Mouse (Mus musculus) forebrain, embryonic 14.5 days (tissue): Measurements from ENCODE around the gene Ankrd11. TPM values are rescaled to one million over a fixed set of nuclear protein-coding genes. Genes with fewer than 3 reads are reported as not detected.

Experiments used
- ATAC-seq: fragments of 200-750 bp; cut with Nextera tagmentation; 2 replicates; pipeline ENCODE4 v1.8.0; 2017; ENCODE audit warnings: mild to moderate bottlenecking, moderate library complexity
- DNase-seq: peaks from one replicate; pipeline ENCODE4 v3.0.0-alpha.2; 2015; ENCODE audit warnings: low spot score
- H3K27ac ChIP-seq: fragments of 300-500 bp; sonication (generic); 2 replicates; pipeline ENCODE4 v1.5.1; 2014; ENCODE audit warnings: low read depth, mild to moderate bottlenecking, control low read depth, low read length, moderate library complexity
- H3K27me3 ChIP-seq: fragments of 300-500 bp; sonication (generic); replicated peaks from 2 replicates; pipeline ENCODE4 v1.6.1; 2014; ENCODE audit warnings: low read length, control low read depth, mixed read lengths; ENCODE audit not compliant: control insufficient read depth, insufficient read depth
- H3K36me3 ChIP-seq: fragments of 300-500 bp; sonication (generic); 2 replicates; pipeline ENCODE4 v1.6.1; 2014; ENCODE audit warnings: low read length, control low read depth; ENCODE audit not compliant: control insufficient read depth, insufficient read depth
- H3K4me1 ChIP-seq: fragments of 300-500 bp; sonication (generic); 2 replicates; pipeline ENCODE4 v1.6.1; 2014; ENCODE audit warnings: antibody characterized with exemption, low read length, control low read depth; ENCODE audit not compliant: control insufficient read depth, insufficient read depth
- H3K4me2 ChIP-seq: fragments of 300-500 bp; sonication (generic); 2 replicates; pipeline ENCODE4 v1.6.1; 2014; ENCODE audit warnings: mild to moderate bottlenecking, control low read depth, low read length
- H3K4me3 ChIP-seq: fragments of 300-500 bp; sonication (generic); 2 replicates; pipeline ENCODE4 v1.5.1; 2014; ENCODE audit warnings: low read depth, low read length, control low read depth
- H3K9ac ChIP-seq: fragments of 300-500 bp; sonication (generic); 2 replicates; pipeline ENCODE4 v1.6.1; 2014; ENCODE audit warnings: mild to moderate bottlenecking, low read length, control low read depth, moderate library complexity
- H3K9me3 ChIP-seq: fragments of 300-500 bp; sonication (generic); replicated peaks from 2 replicates; pipeline ENCODE4 v1.6.1; 2016; ENCODE audit warnings: low read length, control low read depth, mixed read lengths; ENCODE audit not compliant: control insufficient read depth
- WGBS: fragments of 180-500 bp; shearing (Covaris S2); extraction: QIAGEN DNeasy Blood & Tissue Kit; methylation state at CpG from one replicate; pipeline ENCODE4 v1.1.7; 2014; 5-methylcytosine and 5-hydroxymethylcytosine counted together
- polyA plus RNA-seq: library from polyadenylated mRNA; unstranded; fragments of >200 nt; fragmentation: Nextera tagmentation; extraction: Ambion mirVana; gene quantifications from 2 replicates; pipeline ENCODE4 v1.2.1, GENCODE M21; 2014

Ankrd11 gene
- polyA plus RNA-seq, 1 experiment from 2014 or later: 32.1 TPM

DNA sequence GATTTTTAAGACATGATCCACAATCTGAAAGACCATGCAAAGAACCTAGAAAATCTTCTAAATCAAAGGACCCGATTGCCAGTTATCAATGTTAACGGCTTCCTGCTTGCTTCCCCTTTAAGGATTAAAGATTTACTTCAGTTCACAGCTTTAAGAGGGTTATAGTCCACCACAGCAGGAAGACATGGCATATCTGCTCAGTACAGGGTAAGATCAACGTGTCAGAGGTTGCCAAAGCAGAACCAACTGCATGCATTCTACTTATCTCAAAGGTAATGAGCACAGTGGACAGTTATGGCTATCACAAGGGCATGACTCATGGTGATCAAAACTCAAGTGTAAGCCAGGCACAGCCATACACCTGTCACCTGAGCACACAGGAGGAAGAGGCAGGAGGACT lies 53.1 kb downstream of the Ankrd11 start:
- Histone ChIP-seq H3K4me2 (no peak overlapping the region), H3K9ac (no peak overlapping the region), H3K9me3 (no peaks in the 10 kb centered on the region), H3K36me3 (no peaks in the 10 kb centered on the region), H3K4me1 (no peaks in the 10 kb centered on the region; the same call in 1 of the 2 replicates), H3K27ac (no peak overlapping the region), H3K4me3 (no peak overlapping the region), H3K27me3 (no peaks in the 10 kb centered on the region)
- ATAC-seq (no peak), DNase-seq (no peak)
- 91% methylated on average over 3 of the region's 3 CpGs for WGBS

DNA sequence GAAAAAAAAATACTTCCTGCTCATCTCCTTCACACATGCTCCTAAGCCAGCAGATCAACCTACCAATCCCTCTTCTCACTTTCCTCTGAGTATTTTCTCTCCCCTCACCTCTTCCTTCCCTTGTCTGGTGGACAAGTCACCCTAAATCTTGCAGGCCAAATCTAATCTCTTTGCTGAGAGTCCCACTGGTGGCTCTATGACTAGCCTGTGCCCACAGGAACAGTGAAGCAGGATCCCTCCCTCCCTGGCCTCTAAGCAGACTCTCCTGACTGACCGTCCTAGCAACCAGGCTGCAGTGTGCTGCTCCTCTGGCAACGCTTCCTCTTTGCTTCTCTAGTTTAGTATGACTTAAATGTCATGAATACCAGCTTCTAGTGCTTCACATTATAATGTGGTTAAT lies 54.8 kb downstream of the Ankrd11 start:
- Histone ChIP-seq H3K27ac (no peak overlapping the region), H3K9ac (no peak overlapping the region), H3K27me3 (no peaks in the 10 kb centered on the region), H3K4me3 (no peak overlapping the region), H3K9me3 (no peaks in the 10 kb centered on the region), H3K36me3 (no peaks in the 10 kb centered on the region), H3K4me1 (no peaks in the 10 kb centered on the region; the same call in 1 of the 2 replicates), H3K4me2 (no peak overlapping the region)
- ATAC-seq (no peak), DNase-seq (no peak)
- 73% methylated on average over 2 of the region's 2 CpGs for WGBS

DNA sequence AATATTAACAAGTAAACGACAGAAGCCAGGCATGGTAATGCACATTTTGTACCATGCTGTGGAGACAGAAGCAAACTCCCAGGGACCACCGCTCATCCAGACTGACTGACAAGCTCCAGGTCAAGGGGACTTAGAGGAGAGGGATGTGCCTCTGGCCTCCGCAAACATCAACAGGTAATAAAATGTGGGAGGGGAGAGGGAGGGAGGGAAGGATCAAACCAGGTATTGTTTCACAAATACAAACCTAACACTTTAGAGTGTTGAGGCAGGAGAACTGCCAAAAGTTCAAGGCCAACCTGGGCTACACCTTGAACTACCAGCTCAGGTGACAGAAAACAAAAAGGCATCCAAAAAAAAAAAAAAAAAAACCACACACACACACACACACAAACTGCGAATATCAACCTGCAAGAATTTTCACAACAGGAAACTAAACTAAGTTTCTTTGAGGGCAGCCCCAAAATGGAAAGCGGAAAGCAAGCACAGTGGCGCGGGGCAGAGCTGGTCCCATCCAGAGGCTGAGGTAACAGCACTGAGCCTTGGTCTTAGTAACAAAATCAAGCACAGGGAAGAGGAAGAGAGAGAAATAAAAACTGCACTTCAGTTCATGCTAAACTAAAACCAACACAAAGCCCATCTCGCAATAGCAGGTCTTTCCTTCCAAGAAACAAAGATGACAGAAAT lies 55.4 kb downstream of the Ankrd11 start:
- H3K36me3 ChIP-seq: no peaks in the 10 kb centered on the region
- 93% methylated on average over 8 of the region's 8 CpGs for WGBS
- no peak for ATAC-seq
- DNase-seq: no peak
- no peak overlapping the region for H3K4me2 ChIP-seq
- H3K9ac ChIP-seq: no peak overlapping the region
- no peaks in the 10 kb centered on the region; the same call in 1 of the 2 replicates for H3K4me1 ChIP-seq
- no peak overlapping the region for H3K4me3 ChIP-seq
- H3K27ac ChIP-seq: no peak overlapping the region
- no peaks in the 10 kb centered on the region for H3K27me3 ChIP-seq
- H3K9me3 ChIP-seq: no peaks in the 10 kb centered on the region

- Histone ChIP-seq H3K4me2 (no peak overlapping the region), H3K27ac (no peak overlapping the region), H3K4me1 (no peaks in the 10 kb centered on the region; the same call in 1 of the 2 replicates), H3K36me3 (no peaks in the 10 kb centered on the region), H3K4me3 (no peak overlapping the region), H3K27me3 (no peaks in the 10 kb centered on the region), H3K9me3 (no peaks in the 10 kb centered on the region), H3K9ac (no peak overlapping the region)
- 89% methylated on average over 3 of the region's 3 CpGs for WGBS
- no peak for ATAC-seq
- no peak for DNase-seq
These were observed 57.9 kb downstream of the Ankrd11 start for GRCm38 (mm10) chr8:122984175-122984574.

DNA sequence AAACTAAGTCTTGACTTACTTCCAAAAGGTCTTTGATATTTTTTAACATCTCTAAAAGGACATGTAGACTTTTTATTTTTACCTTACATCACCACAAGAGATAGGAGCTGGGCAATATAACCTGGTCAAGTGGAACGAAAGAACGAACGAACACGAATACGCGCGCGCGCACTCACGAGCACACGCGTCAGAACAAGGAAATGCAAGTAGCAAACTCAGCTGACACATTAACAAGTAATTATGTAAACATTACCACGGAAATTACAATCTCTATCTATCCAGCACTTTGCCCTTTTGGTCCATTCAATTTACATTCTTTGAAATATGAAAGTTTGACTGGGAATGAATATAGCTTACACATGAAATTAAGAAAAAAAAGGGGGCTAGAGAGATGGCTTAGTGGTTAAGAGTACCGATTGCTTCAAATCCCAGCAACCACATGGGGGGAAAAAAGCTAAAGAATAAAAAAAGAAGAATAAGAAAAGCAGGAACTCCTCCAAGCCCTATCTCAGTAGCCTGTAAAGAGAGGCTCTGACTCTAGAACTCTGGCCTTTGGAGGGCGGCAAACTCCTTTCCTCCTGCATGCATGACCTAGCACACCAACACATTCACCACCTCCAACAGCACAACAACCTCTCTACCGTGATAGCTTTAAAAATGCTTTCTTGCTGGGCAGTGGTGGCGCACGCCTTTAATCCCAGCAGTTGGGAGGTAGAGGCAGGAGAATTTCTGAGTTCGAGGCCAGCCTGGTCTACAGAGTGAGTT lies 58.7 kb downstream of the Ankrd11 start:
- Histone ChIP-seq H3K9me3 (no peaks in the 10 kb centered on the region), H3K36me3 (no peaks in the 10 kb centered on the region), H3K27me3 (no peaks in the 10 kb centered on the region), H3K4me2 (no peak overlapping the region), H3K4me3 (no peak overlapping the region), H3K4me1 (no peaks in the 10 kb centered on the region; the same call in 1 of the 2 replicates), H3K9ac (no peak overlapping the region), H3K27ac (no peak overlapping the region)
- no peak for DNase-seq
- WGBS: 92% methylated on average over 19 of the region's 19 CpGs
- ATAC-seq: no peak

- no peak overlapping the region for H3K4me2 ChIP-seq
- H3K27ac ChIP-seq: no peak overlapping the region
- H3K9me3 ChIP-seq: no peaks in the 10 kb centered on the region
- 93% methylated on average over 5 of the region's 5 CpGs for WGBS
- no peaks in the 10 kb centered on the region for H3K27me3 ChIP-seq
- H3K4me1 ChIP-seq: no peaks in the 10 kb centered on the region
- no peak overlapping the region for H3K9ac ChIP-seq
- no peaks in the 10 kb centered on the region for H3K36me3 ChIP-seq
- H3K4me3 ChIP-seq: no peak overlapping the region
- no peak for DNase-seq
- ATAC-seq: no peak
These were observed 60.4 kb downstream of the Ankrd11 start for GRCm38 (mm10) chr8:122981646-122982045.

DNA sequence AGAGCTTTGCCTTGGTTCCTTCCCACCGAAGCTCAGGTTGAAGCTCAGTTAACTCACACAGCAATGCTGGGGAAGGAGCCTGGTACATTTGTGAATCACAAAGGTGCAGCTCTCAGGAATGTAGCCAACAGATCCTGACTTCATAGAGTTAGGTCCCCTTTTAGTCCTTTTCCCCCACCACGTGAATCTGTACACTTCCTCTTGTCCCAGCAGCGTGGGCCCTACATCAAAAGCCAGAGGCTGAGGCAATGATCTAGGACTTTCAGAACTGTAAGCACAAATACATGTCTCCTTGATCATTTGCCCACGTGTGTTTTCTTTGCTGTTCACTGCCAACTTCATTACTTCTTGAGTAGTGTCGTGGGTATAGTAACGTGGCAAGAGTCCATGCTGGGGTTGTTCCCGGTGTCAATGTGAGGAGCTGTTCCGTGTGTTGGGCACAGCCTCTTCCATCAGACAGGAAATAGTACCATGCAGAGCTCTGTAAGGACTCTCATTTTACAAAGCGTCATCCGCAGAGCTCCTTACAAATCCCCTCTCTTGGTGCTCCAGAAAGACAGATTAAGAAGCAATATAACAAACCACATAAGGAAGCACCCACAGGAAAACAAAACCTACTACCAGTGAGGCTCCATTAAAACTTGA lies 62.1 kb downstream of the Ankrd11 start:
- Histone ChIP-seq H3K9me3 (no peaks in the 10 kb centered on the region), H3K27me3 (no peaks in the 10 kb centered on the region), H3K4me3 (no peak overlapping the region), H3K9ac (no peak overlapping the region), H3K36me3 (no peaks in the 10 kb centered on the region), H3K27ac (no peak overlapping the region), H3K4me1 (no peaks in the 10 kb centered on the region), H3K4me2 (no peak overlapping the region)
- DNase-seq: no peak
- 80% methylated on average over 10 of the region's 10 CpGs for WGBS
- no peak for ATAC-seq

- Histone ChIP-seq H3K9ac (no peak overlapping the region), H3K36me3 (no peaks in the 10 kb centered on the region), H3K4me3 (no peak overlapping the region), H3K4me2 (no peak overlapping the region), H3K9me3 (no peaks in the 10 kb centered on the region), H3K27me3 (no peaks in the 10 kb centered on the region), H3K4me1 (no peaks in the 10 kb centered on the region), H3K27ac (no peak overlapping the region)
- WGBS: 91% methylated on average over 3 of the region's 3 CpGs
- DNase-seq (no peak), ATAC-seq (no peak)
These were observed 62.7 kb downstream of the Ankrd11 start for GRCm38 (mm10) chr8:122979424-122979823.

DNA sequence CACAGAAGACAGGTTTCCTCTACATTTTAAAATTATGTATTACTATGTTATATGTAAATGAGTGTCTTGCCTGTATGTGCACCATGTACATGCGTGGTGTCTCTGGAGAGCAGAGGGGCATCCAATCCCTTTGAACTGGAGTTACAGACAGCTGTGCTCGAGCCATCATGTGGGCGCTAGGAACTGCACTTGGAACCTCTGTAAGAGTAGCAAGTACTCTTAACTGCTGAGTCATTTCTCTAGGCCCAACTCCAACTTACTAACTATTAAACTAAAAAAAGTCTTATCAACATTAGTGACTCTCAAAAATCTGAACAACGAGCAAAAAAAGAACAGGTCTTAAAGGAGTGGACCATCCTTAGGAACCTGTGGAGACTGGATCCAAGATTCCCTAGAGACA lies 66.0 kb downstream of the Ankrd11 start:
- no peak for ATAC-seq
- Histone ChIP-seq H3K4me3 (no peak overlapping the region), H3K9ac (no peak overlapping the region), H3K36me3 (no peaks in the 10 kb centered on the region), H3K4me2 (no peak overlapping the region), H3K27ac (no peak overlapping the region), H3K4me1 (no peaks in the 10 kb centered on the region), H3K27me3 (no peaks in the 10 kb centered on the region), H3K9me3 (no peaks in the 10 kb centered on the region)
- WGBS: 96% methylated on average over 4 of the region's 4 CpGs
- DNase-seq: no peak
